Mouse (Mus musculus): ENCODE data around the gene Ugt1a7c. TPM values are rescaled to one million over a fixed set of nuclear protein-coding genes. Genes with fewer than 3 reads are reported as not detected.
A peak's percentile ranks its signal among the peaks of the same experiment; 100 is the strongest.

Gene Ugt1a7c
- total RNA-seq, 2 experiments from 2014 or later = 0.59 TPM; not detected in 1

DNA sequence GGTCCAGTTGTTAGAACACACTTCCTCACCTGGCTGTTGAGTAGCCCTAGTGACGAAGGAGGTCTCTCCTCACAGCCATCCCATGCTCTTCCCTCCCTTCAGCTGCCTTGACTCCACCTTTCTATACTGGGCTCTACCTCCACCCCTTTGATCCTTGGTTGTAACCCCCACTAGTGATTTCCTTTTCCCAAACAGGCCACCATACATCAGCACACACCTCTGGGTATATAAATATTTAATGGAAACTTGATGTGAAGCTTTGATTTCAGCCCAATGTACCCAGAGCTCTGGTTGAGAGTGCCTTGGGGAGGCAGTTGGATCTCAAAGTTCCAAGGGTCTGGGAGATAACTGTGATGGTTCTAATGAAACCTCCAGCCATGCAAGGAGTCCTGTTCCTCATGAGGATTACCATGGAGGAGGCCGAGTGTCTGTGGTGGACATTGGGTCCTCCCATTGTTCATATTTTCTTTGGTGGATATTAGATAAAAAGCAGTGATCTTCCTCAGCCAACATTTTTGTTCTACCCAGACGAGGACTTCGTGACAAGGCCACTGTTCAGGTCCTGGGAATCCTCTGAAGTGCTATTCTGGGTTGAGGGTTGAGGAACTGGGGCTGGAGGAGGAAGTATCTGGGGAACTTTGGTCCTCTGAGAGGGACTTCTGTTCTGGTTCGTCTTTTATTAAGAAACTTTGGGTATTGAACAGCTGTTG is 132.0 kb downstream of the Ugt1a7c start, which contains the start of gene Mroh2a:
Gene Mroh2a (plus strand): TSS at position 317 of the 710 bp plus-strand sequence.
- no peak within 1 kb of the TSS for H3K4me3 ChIP-seq
- TF ChIP-seq CTCF (IDR thresholded peaks at IDR 0.05) = no peak
- DNase-seq = peak; percentile 31
- intact Hi-C loops (cut with DNase I) = loop anchor here (5.0 kb wide), 1 partner anchor 70 kb away; no protein-coding TSS in a partner anchor
- no peak within 1 kb of the TSS for H3K27ac ChIP-seq

DNA sequence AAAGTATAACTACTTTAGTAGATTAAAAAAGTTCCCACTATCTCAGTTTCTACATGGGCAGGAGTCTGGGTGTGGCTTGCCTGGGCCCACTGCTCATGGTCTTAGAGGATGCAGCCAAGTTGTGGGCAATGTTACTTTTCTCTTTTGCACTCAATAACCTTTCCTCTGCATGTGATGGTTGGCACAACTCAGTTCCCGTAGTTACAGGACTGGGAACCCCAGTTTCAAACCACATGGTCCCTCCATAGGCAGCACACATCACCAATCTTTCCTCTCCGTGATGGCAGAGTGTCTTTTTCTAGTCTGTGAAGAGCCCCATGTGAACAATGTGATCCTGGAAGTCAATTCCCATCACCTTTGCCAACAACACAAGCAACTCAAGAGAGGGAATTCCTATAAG is 132.6 kb downstream of the Ugt1a7c start:
- intact Hi-C loops (cut with DNase I) = loop anchor here (5.0 kb wide), 1 partner anchor 70 kb away; no protein-coding TSS in a partner anchor
- DNase-seq = no peak
- Histone ChIP-seq H3K4me3 (no peak overlapping the region), H3K27ac (no peak overlapping the region)
- TF ChIP-seq CTCF (IDR thresholded peaks at IDR 0.05) = no peak

DNA sequence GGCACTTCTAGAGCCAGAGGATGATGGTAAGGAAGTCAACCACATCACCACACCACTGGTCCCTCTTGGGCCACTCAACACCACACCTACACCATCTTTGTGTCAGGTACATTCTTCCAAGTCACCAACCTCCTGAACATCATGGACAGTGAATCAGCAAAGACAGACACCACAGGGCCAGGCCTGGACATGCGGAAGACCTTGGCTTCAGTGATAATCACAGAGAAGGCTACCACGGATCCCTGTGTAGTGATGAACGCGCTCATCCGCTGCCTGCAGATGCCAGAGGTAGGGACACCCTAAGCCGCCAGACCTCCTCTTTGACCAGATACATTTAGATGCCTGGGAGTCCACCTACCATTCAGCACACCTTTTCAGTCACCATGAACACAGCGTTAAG is 133.3 kb downstream of the Ugt1a7c start:
- Histone ChIP-seq H3K4me3 (no peak overlapping the region), H3K27ac (no peak overlapping the region)
- no peak for TF ChIP-seq CTCF (IDR thresholded peaks at IDR 0.05)
- intact Hi-C loops (cut with DNase I) = loop anchor here (5.0 kb wide), 1 partner anchor 69 kb away; no protein-coding TSS in a partner anchor
- peak; percentile 23 for DNase-seq

DNA sequence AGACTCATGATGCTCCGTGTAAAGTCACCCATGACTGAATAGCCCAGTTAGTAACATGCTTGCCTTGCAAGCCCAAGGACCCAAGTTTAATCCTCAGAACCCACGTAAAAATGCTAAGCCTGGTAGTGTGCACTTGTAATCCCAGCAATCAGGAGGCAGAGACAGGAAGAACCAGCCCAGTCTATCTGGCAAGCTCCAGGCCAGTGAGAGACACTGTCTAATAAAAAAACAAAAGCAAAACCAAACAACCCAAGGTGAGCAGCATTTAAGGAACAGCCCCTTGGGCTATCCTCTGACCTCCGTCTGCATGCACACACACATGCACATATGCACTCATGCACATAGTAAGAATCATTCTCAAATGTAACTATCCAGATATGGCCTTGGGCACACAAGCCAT is 134.7 kb downstream of the Ugt1a7c start:
- no peak overlapping the region for H3K27ac ChIP-seq
- no peak overlapping the region for H3K4me3 ChIP-seq
- no peak for TF ChIP-seq CTCF (IDR thresholded peaks at IDR 0.05)
- intact Hi-C loops (cut with DNase I) = loop anchor here (5.0 kb wide), 1 partner anchor 68 kb away; no protein-coding TSS in a partner anchor
- DNase-seq = no peak

DNA sequence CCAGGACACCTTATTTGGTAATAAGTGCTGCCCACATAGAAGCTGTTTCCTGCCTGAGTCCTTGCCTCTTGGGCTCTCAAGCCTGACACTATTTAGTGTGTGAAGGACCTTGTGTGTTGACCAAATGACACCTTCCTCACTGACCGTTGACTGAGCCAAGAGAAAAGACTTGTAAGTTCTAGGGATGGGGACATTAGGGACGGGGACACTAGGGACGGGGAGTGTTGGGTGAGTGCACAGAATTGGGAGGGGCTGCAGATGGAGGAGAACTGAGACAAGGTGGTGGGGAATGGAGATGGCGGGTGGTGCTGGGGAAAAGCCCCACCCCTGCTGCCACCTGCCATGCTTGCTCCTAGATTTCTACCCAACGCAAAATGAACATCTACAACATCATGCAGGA is 135.1 kb downstream of the Ugt1a7c start:
- TF ChIP-seq CTCF (IDR thresholded peaks at IDR 0.05) = no peak
- no peak overlapping the region for H3K27ac ChIP-seq
- intact Hi-C loops (cut with DNase I) = loop anchor here (5.0 kb wide), 1 partner anchor 67 kb away; no protein-coding TSS in a partner anchor
- H3K4me3 ChIP-seq = no peak overlapping the region
- DNase-seq = peak; percentile 25

DNA sequence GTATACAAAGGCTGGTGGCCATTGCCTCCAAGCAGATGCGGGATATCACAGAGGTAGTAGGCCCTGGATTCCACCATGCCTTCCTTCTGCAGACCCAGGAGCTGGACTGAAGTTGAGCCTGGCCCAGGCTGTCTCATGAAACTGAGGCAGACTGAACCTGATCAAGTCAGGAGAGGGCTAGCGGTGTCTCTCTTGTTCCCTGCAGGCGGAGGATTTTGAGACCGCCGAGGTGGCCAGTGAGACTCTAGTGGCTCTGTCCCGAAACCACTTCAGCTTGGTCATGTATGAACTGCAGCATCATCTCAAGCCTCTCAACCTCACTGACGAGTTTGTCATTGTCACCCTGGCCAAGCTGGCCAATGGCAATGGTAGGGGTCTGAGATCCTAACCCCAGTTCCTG is 135.6 kb downstream of the Ugt1a7c start:
- TF ChIP-seq CTCF (IDR thresholded peaks at IDR 0.05) = no peak
- peak; percentile 28 for DNase-seq
- intact Hi-C loops (cut with DNase I) = no loop called here
- H3K4me3 ChIP-seq = no peak overlapping the region
- H3K27ac ChIP-seq = no peak overlapping the region

DNA sequence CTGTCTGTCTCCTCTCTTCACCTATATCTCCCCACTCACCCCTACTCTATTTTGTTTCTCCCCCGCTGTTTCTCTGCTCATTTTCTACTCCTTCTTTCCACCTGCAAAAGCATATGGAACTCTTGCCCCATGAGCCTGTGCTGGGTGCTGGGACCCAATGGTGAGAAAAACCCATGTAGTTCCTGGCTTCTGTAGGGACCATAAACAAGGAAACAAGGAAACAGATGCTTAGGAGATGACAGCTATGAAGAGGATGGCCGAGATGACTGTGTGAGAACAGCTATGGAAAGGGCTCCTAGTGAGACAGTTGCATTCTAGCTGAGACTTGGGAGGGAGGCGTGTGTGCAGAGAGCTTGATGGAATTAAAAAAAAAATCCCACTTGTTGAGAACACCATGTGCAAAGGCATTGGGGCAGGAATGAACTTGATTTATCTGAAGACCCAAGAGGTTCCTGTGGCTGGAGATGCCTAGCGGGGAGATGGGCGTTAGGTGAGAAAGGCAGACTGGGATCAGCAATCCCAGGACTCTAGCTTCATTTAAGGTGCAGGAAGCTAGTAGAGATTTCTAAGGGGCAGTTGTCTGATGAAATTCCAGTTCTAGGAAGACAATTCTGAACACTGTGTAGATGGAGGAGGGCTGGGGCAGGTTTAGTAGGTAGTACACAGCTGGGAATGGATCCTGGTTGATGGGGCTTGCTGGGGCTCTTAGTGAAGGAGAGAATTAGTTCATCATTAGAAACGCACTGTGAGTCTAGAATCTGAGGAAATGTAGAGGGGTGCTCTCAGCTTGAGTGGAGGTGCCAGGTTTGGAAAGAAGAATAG is 136.3 kb downstream of the Ugt1a7c start:
- TF ChIP-seq CTCF (IDR thresholded peaks at IDR 0.05) = no peak
- Histone ChIP-seq H3K27ac (no peak overlapping the region), H3K4me3 (no peak overlapping the region)
- intact Hi-C loops (cut with DNase I) = no loop called here
- no peak for DNase-seq

DNA sequence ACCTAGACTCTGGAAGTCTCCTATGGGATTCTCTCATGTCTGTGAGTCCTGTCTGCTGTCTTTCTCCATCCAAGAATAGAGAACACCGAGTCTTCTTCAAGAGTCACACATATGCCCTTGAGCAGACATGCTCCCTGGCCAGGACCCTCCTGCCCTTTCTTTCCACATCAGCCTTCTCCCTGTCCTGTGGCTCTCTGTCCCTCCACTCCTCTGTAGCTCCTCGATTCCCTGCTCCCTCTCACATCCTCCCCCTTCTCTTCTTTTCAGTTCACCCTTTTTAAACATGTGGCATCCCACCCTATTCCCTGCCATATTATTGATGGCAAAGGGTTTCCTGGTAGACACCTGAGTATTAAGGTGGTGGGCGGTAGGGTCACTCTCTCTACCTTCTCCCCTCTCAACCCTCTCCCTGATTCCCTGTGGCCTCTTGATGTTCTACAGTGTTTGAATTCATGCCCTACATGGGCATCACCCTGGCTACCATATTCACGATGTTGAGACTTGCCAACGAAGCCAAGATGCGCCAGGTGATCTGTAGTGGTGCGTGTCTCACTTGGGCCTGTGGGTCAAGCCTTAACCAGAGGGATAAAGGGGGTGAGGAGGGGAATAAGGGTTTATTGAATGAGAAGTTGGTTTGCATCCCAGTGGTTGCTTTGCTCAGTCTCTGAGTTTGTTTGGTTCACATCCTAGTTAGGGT is 137.1 kb downstream of the Ugt1a7c start:
- peak; percentile 13 for DNase-seq
- Histone ChIP-seq H3K27ac (no peak overlapping the region), H3K4me3 (no peak overlapping the region)
- TF ChIP-seq CTCF (IDR thresholded peaks at IDR 0.05) = no peak
- intact Hi-C loops (cut with DNase I) = no loop called here

DNA sequence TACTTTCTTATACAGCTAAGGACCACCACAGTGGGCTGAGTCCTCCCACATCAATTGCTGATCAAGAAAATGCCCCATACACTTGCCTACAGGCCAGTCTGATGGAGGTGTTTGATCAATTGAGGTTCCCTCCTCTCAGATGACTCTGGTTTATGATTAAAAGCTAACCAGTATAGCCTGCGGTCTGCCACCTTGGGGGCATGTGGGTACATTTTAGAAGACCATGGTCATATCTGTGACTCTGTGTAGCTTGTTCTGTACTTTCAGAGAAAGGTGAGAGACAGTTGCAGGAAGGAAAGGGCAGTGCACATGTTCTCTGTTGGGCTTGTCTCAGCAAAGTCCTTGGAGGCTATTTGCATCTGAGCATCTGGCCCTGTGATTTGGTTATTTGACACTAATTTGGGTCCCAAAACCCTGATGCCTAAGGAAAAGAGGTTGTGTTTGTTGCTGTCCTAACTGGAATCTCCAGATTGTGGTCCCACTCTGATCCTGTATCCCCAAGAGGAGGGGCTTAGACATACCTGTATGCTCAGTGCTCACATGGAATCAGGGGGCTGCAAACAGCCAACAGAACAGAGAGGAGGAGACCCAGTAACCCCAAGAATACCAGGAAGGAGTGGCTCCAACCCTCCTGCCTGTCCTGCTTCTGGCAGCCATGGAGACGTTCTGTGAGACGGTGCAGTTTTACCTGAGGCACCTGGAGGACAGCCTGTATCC is 138.0 kb downstream of the Ugt1a7c start:
- DNase-seq = no peak

DNA sequence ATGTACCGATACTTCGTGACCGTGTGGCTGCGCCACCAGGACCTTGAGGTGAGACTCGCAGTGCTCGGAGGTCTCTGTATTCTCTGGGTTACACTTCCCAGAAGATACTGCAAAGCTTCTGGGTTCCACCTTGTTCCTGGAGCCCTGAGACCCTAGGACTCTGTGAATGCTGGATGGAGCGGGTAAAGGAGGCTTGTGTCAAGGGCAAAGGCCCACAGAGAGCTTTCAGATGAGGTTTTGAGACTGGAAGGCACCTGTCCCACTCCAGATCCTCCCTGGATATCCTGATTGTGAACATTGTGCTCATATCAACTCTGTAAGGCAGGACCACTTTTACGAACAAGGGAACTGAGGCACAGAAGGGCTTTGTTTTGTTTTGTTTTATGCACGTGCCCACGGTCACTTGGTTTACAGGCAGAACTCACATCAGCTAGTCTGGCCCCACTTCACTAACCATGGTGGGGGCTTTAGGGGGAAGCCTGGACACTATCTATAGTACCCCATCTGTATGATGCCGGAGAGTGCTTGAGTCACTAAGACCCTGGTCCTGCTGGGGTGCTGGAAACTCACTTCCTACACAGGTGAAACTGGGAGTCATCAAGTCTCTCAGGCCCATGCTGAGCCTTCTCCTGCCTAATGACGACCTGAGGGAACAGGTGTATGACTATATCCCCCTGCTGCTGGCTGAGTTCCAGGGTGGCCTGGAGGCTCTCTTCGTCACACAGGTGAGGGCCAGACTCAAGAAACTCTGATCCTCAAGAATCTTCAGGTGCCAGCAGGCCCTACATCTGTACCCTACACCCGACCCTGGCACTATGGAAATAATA is 138.8 kb downstream of the Ugt1a7c start:
- Histone ChIP-seq H3K27ac (no peak overlapping the region), H3K4me3 (no peak overlapping the region)
- intact Hi-C loops (cut with DNase I) = no loop called here
- TF ChIP-seq CTCF (IDR thresholded peaks at IDR 0.05) = no peak
- DNase-seq = peak; percentile 47

More for the DNA sequence above, 138.0 kb downstream of the Ugt1a7c start:
- no peak overlapping the region for H3K4me3 ChIP-seq
- intact Hi-C loops (cut with DNase I) = no loop called here
- TF ChIP-seq CTCF (IDR thresholded peaks at IDR 0.05) = no peak
- H3K27ac ChIP-seq = no peak overlapping the region

DNA sequence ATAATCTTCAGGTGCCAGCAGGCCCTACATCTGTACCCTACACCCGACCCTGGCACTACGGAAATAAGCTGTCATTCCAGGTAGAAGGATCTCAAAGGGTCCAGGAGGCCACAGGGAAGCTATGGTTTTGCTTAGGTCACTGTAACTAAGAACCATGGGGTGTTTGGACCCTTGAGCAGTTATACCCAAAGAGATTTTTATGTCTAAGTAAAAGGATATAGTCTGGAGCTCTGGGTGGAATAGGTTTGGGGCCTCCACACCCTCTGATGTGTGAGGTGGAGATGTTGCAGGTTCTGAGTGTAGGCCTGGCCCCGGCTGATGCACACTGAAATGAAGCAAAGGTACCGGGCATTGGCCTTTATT is 139.4 kb downstream of the Ugt1a7c start:
- TF ChIP-seq CTCF (IDR thresholded peaks at IDR 0.05) = no peak
- intact Hi-C loops (cut with DNase I) = no loop called here
- DNase-seq = no peak

More for the DNA sequence above, 139.4 kb downstream of the Ugt1a7c start:
- H3K27ac ChIP-seq = no peak overlapping the region
- H3K4me3 ChIP-seq = no peak overlapping the region

Data from gastrocnemius, adult 2 months (tissue).